Mouse (Mus musculus) stomach, embryonic 16.5 days (tissue): ENCODE data around the gene Akap2. TPM values are rescaled to one million over a fixed set of nuclear protein-coding genes. Genes with fewer than 3 reads are reported as not detected.

Source experiments
- ATAC-seq: fragments of 200-750 bp; cut with Nextera tagmentation; 2 replicates; pipeline ENCODE4 v1.8.0; 2017; ENCODE audit warnings: moderate number of reproducible peaks, moderate TSS enrichment; ENCODE audit not compliant: insufficient read depth, low FRiP score
- H3K27ac ChIP-seq: fragments of 300-500 bp; sonication (generic); 2 replicates; pipeline ENCODE4 v1.5.1; 2014; ENCODE audit warnings: low read length
- H3K27me3 ChIP-seq: fragments of 300-500 bp; sonication (generic); 2 replicates; pipeline ENCODE4 v1.6.1; 2014; ENCODE audit warnings: low read length, control low read depth, mixed read lengths; ENCODE audit not compliant: control insufficient read depth, insufficient read depth
- H3K36me3 ChIP-seq: fragments of 300-500 bp; sonication (generic); 2 replicates; pipeline ENCODE4 v1.6.1; 2014; ENCODE audit warnings: low read length; ENCODE audit not compliant: control insufficient read depth, insufficient read depth
- H3K4me1 ChIP-seq: fragments of 300-500 bp; sonication (generic); 2 replicates; pipeline ENCODE4 v1.6.1; 2014; ENCODE audit warnings: low read length, control low read depth, mixed read lengths; ENCODE audit not compliant: control insufficient read depth, insufficient read depth
- H3K4me2 ChIP-seq: fragments of 300-500 bp; sonication (generic); 2 replicates; pipeline ENCODE4 v1.6.1; 2014; ENCODE audit warnings: low read depth, low read length, mixed read lengths
- H3K4me3 ChIP-seq: fragments of 300-500 bp; sonication (generic); replicated peaks from 2 replicates; pipeline ENCODE4 v1.5.1; 2014; ENCODE audit warnings: mild to moderate bottlenecking, low read length
- H3K9ac ChIP-seq: fragments of 300-500 bp; sonication (generic); 2 replicates; pipeline ENCODE4 v1.6.1; 2014; ENCODE audit warnings: low read length
- H3K9me3 ChIP-seq: fragments of 300-500 bp; sonication (generic); replicated peaks from 2 replicates; pipeline ENCODE4 v1.6.1; 2016; ENCODE audit warnings: low read length, control low read depth; ENCODE audit not compliant: control insufficient read depth
- WGBS: fragments of 180-500 bp; shearing (Covaris S2); extraction: QIAGEN DNeasy Blood & Tissue Kit; methylation state at CpG from one replicate; pipeline ENCODE4 v1.1.7; 2014; 5-methylcytosine and 5-hydroxymethylcytosine counted together
- polyA plus RNA-seq: library from polyadenylated mRNA; unstranded; fragments of >200 nt; fragmentation: Nextera tagmentation; extraction: Ambion mirVana; gene quantifications from 2 replicates; pipeline ENCODE4 v1.2.1, GENCODE M21; 2015

The Akap2 gene
- polyA plus RNA-seq, 1 experiment from 2014 or later = 26.5 TPM

DNA sequence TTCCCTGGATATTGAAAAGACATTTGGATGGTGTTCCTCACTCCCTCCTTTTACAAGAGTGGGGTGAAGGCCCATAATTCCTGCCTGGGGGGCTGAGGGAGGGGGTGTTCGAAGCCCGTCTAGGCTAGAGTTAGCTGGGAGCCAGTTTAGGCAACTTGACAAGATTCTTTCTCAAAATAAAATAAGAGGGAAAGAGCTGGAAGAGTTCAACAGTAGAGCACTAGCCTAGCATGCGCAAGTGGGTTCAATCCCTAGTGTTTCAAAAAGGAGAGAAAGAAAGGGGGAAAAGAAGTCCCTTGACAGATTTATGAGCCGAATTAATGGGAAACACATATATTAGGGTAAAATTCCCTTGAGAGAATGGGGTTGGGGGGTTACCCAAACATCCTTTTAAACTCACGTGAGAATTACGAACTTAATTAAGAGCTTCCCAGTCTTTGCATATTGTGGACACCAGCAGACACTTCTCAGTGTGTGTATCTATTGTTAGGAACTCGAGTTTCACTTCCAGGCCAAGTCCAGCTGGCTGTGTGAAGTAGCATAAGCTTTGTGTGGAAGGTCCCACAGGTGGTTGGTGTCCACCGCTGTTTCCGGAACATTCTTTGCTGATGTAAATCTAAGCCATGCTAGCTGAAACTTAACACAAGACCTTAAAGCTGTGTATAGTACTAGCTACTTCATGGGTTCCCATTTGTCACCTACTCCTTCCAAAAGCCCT is 145.0 kb downstream of the Akap2 start:
- Histone ChIP-seq H3K27me3 (no peaks in the 10 kb centered on the region), H3K4me2 (no peak overlapping the region), H3K9ac (no peak overlapping the region), H3K36me3 (0 out of 2 replicates have a peak, but pooled peaks cover 5% of the 10 kb centered on the region), H3K9me3 (no peaks in the 10 kb centered on the region), H3K4me3 (no peak overlapping the region), H3K4me1 (peaks cover 7% of the 10 kb centered on the region), H3K27ac (peak overlapping the region; percentile 32; the same call in 1 of the 2 replicates)
- peak; percentile 62; the same call in 1 of the 2 replicates for ATAC-seq
- 61% methylated on average over 9 of the region's 9 CpGs for WGBS

DNA sequence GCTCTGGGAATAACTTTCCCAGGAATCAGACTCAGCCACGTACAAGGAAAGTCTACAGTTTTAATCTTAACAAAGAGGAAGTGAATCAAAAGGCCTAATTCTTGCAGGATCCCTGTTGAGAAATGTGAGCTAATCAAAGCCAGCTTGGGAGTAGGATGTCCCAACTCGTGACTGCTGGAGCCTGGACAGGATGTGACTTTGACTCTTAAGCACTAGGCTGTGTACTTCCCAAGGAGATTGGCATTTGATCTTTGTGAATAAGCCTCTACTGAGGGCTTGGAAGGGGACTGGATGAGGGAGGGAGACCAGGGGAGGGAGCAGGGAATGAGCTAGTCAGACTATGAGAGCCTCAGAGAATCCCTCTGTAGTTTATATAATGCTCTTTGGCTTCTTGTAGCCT is 148.6 kb downstream of the Akap2 start:
- Histone ChIP-seq H3K4me3 (no peak overlapping the region), H3K9ac (no peak overlapping the region), H3K27me3 (no peaks in the 10 kb centered on the region), H3K4me1 (peaks cover 7% of the 10 kb centered on the region), H3K27ac (no peak overlapping the region), H3K4me2 (no peak overlapping the region), H3K36me3 (no peaks in the 10 kb centered on the region), H3K9me3 (no peaks in the 10 kb centered on the region)
- ATAC-seq = no peak
- 28% methylated on average over 2 of the region's 2 CpGs for WGBS

DNA sequence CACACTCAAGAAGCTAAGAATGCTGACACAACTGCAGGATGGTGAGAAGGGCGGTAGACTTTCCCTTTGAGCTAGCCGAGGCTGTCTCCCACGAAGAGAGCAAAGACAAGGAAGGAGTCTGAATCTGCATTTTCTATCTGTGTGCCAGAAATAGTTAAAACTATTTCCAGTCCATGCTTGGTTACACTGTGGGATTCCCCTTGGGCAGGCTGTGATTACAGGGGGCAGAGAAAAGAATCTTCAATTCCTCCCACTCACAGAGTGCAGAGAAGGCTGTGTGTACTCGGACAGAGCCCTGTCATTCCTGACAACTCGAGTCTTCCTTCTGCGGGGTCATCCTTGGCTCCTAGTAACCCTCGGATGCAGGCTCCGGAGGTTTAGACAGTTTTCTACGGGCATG is 149.5 kb downstream of the Akap2 start:
- 62% methylated on average over 9 of the region's 9 CpGs for WGBS
- no peaks in the 10 kb centered on the region for H3K36me3 ChIP-seq
- no peak for ATAC-seq

DNA sequence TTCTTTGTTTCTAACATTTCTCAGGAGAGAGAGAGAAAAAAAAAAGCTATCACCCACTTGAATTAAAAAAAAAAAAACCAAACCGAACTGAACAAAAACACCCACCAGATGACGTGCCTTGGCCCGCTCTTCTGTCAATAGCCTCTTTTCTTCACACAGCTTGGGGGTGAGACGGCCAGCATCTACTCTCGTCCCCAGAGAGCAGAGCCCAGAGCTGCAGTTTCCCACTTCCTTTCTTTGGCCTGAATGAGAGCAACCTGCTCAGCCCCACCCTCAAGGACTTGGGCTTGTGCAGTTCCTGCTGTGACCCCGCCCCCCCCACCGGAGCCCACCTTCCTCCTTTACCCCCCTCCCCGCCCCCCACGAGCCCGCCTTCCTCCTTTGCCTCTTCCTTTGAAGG is 150.0 kb downstream of the Akap2 start:
- H3K9me3 ChIP-seq = no peaks in the 10 kb centered on the region
- H3K9ac ChIP-seq = no peak overlapping the region
- H3K4me3 ChIP-seq = no peak overlapping the region
- H3K4me2 ChIP-seq = no peak overlapping the region
- H3K27ac ChIP-seq = no peak overlapping the region
- 51% methylated on average over 10 of the region's 10 CpGs for WGBS
- H3K36me3 ChIP-seq = no peaks in the 10 kb centered on the region
- no peaks in the 10 kb centered on the region; the same call in 1 of the 2 replicates for H3K4me1 ChIP-seq
- H3K27me3 ChIP-seq = no peaks in the 10 kb centered on the region
- ATAC-seq = no peak

More for the DNA sequence above, 149.5 kb downstream of the Akap2 start:
- no peaks in the 10 kb centered on the region for H3K9me3 ChIP-seq
- no peak overlapping the region for H3K4me2 ChIP-seq
- no peak overlapping the region for H3K9ac ChIP-seq
- peaks cover 3% of the 10 kb centered on the region for H3K4me1 ChIP-seq
- H3K27me3 ChIP-seq = no peaks in the 10 kb centered on the region
- no peak overlapping the region for H3K4me3 ChIP-seq
- no peak overlapping the region for H3K27ac ChIP-seq

DNA sequence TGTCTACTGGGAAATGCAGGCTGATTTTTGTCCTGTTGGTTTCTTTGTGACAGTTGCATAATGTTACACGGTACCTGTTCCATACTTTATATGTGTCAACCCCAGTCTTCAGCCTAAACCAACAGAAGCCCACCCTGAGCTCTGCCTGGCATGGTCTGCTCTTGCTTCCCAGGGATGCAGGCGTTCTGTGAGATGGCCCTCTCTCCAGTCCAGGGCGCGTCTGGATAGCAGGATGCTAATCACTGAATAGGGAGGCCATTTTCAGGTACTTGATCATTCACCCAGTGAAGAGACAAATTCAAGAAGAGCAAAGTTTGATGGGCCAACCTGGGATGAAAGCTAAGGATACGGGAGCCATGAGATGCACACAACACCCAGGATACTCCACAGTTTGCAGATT is 161.7 kb downstream of the Akap2 start:
- Histone ChIP-seq H3K4me3 (no peak overlapping the region), H3K27me3 (no peaks in the 10 kb centered on the region), H3K4me2 (no peak overlapping the region), H3K4me1 (0 out of 2 replicates have a peak, but pooled peaks cover 7% of the 10 kb centered on the region), H3K9me3 (no peaks in the 10 kb centered on the region), H3K9ac (no peak overlapping the region), H3K36me3 (no peaks in the 10 kb centered on the region), H3K27ac (no peak overlapping the region)
- ATAC-seq = no peak
- 93% methylated on average over 5 of the region's 5 CpGs for WGBS

DNA sequence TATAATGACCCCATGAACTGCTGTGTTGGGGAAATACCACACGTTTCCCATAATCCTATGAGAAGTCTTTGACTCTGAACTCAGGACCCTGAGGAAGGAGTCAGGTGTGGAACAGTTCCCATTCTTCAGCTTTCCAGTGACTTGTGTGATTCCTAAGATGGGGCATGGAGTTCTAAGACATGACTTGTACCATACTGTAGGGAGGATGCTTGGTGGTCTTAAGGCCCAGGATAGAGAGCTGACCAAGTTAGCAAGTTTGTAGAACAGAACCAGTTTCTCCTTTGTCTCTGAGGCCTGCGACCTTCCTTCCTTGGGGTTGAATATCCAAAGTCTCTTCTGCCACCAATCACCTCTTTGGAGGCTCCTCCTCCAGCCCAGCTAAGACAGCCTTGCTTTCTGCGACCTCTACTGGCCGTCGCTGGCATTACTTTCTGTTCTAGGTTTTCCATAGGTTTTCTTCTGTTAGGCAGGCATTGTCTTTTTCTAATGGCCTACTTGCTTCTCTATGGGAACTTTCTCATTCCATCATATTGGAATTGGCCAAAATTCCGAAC is 162.4 kb downstream of the Akap2 start:
- no peak overlapping the region for H3K4me2 ChIP-seq
- peaks cover 7% of the 10 kb centered on the region; the same call in 1 of the 2 replicates for H3K4me1 ChIP-seq
- H3K27me3 ChIP-seq = no peaks in the 10 kb centered on the region
- no peaks in the 10 kb centered on the region for H3K9me3 ChIP-seq
- 16% methylated on average over 6 of the region's 6 CpGs for WGBS
- ATAC-seq = peak; percentile 40
- H3K9ac ChIP-seq = no peak overlapping the region
- no peak overlapping the region for H3K4me3 ChIP-seq
- H3K36me3 ChIP-seq = no peaks in the 10 kb centered on the region
- H3K27ac ChIP-seq = no peak overlapping the region

DNA sequence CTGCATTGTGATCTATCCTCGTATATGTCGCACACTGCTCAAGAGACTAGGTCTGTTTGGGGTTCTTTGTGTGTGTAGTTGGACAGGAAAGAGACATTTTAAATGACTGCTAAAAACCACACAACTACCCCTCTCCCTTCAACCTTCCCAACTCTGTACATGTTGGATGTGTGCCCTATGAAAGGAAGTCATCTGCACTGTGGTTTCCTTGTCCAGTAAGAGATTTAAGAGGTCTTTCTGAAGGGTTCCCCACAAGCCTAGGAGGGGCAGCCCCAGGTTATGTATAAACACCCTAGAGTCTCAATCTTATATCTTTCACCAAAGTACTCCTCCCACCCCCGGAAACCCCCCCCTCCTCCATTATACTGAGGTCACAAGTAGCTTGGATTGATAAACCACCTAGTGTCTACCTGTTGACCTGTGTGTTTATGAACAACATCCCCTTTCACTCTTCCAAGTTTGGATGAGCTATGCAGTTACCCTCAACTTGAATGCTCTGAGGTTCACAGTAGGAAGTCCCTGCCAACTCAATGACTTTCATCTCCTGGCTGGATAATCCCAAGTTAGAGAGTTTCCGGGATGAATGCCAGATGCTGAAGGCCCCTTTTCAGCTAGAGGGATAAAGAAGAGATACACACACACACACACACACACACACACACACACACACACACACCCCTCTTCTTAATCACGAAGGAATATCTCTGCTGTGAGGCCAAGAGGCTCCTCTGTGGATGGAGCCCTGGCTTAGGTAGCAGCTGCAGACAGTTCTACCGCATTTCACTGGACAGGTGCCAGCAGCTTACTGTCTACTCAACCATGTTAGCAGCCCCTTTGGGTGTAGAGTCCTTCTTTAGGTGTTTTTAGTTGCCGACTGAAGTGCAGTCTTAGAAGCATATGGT is 166.3 kb downstream of the Akap2 start:
- Histone ChIP-seq H3K36me3 (no peaks in the 10 kb centered on the region), H3K9me3 (no peaks in the 10 kb centered on the region), H3K4me1 (peaks cover 17% of the 10 kb centered on the region), H3K4me2 (no peak overlapping the region), H3K27me3 (no peaks in the 10 kb centered on the region), H3K27ac (no peak overlapping the region), H3K4me3 (no peak overlapping the region), H3K9ac (no peak overlapping the region)
- WGBS = 62% methylated on average over 7 of the region's 7 CpGs
- peak; percentile 48; the same call in 1 of the 2 replicates for ATAC-seq

DNA sequence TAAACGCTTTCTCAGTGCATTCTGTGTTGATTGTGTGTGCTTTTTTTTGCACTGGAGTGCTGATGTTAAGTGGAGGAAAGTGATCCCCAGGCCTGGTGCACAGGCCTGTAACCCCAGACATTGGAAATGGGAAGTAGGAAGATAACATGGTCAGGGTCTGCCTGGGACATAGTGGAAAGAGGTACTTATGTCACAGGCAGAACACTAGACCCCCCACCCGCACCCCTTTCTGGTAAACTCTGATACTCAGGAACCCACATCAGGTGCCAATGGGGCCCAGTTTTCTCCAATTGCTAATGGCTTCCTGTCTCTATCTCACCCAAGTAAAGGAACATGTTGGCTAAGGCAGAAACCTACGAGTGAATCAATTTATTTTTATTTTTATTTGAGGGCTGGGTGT is 167.1 kb downstream of the Akap2 start:
- H3K27me3 ChIP-seq = no peaks in the 10 kb centered on the region
- H3K4me2 ChIP-seq = no peak overlapping the region
- no peaks in the 10 kb centered on the region for H3K9me3 ChIP-seq
- no peak overlapping the region for H3K9ac ChIP-seq
- no peak overlapping the region for H3K4me3 ChIP-seq
- WGBS = 78% methylated on average over 3 of the region's 3 CpGs
- peaks cover 17% of the 10 kb centered on the region for H3K4me1 ChIP-seq
- ATAC-seq = no peak
- no peak overlapping the region for H3K27ac ChIP-seq
- H3K36me3 ChIP-seq = no peaks in the 10 kb centered on the region

DNA sequence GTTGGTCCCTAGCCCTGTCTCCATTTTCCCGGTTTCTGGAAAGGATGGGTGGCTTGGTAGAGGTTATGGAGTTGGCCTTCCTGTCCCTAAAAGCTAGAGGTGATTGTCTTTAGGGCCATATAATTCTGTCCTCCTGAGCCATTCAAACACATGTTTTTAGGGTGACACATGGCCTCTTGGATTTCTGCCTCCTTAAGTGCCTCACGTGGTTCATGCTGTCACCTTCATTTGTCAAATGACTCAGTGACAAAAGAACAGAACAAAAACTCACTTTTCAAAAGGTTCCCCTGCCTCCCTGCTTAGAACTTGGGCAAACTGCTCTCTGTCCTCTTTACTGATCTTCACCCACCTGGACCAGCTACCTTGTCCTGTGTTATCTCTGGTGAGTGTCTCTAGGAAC is 167.7 kb downstream of the Akap2 start:
- peaks cover 17% of the 10 kb centered on the region for H3K4me1 ChIP-seq
- H3K9ac ChIP-seq = no peak overlapping the region
- 49% methylated on average over 2 of the region's 2 CpGs for WGBS
- no peaks in the 10 kb centered on the region for H3K9me3 ChIP-seq
- H3K27me3 ChIP-seq = no peaks in the 10 kb centered on the region
- H3K4me3 ChIP-seq = no peak overlapping the region
- ATAC-seq = no peak
- H3K4me2 ChIP-seq = no peak overlapping the region
- H3K27ac ChIP-seq = no peak overlapping the region
- no peaks in the 10 kb centered on the region for H3K36me3 ChIP-seq
